Mouse (Mus musculus) neural tube, embryonic 12.5 days (tissue): ENCODE measurements around the gene Prkcz. TPM values are rescaled to one million over a fixed set of nuclear protein-coding genes. Genes with fewer than 3 reads are reported as not detected.

ENCODE experiments used
- ATAC-seq: fragments of 200-750 bp; cut with Nextera tagmentation; 2 replicates; pipeline ENCODE4 v1.8.0; 2017; ENCODE audit warnings: low read depth, mild to moderate bottlenecking, moderate TSS enrichment, moderate library complexity; ENCODE audit not compliant: low FRiP score
- H3K27ac ChIP-seq: fragments of 300-500 bp; sonication (generic); 2 replicates; pipeline ENCODE4 v1.5.1; 2016
- H3K27me3 ChIP-seq: fragments of 300-500 bp; sonication (generic); replicated peaks from 2 replicates; pipeline ENCODE4 v1.6.1; 2016; ENCODE audit warnings: mild to moderate bottlenecking
- H3K36me3 ChIP-seq: fragments of 300-500 bp; sonication (generic); 2 replicates; pipeline ENCODE4 v1.6.1; 2016; ENCODE audit warnings: mild to moderate bottlenecking
- H3K4me1 ChIP-seq: fragments of 300-500 bp; sonication (generic); 2 replicates; pipeline ENCODE4 v1.6.1; 2016
- H3K4me2 ChIP-seq: fragments of 300-500 bp; sonication (generic); replicated peaks from 2 replicates; pipeline ENCODE4 v1.6.1; 2016; ENCODE audit warnings: mild to moderate bottlenecking
- H3K4me3 ChIP-seq: fragments of 300-500 bp; sonication (generic); 2 replicates; pipeline ENCODE4 v1.5.1; 2016
- H3K9ac ChIP-seq: fragments of 300-500 bp; sonication (generic); 2 replicates; pipeline ENCODE4 v1.6.1; 2016; ENCODE audit warnings: mild to moderate bottlenecking
- H3K9me3 ChIP-seq: fragments of 300-500 bp; sonication (generic); 2 replicates; pipeline ENCODE4 v1.6.1; 2016; ENCODE audit warnings: mild to moderate bottlenecking
- WGBS: fragments of 180-500 bp; shearing (Covaris S2); methylation state at CpG from one replicate; pipeline ENCODE4 v1.1.7; 2016; 5-methylcytosine and 5-hydroxymethylcytosine counted together
- polyA plus RNA-seq: library from polyadenylated mRNA; unstranded; fragments of >200 nt; fragmentation: Nextera tagmentation; extraction: Ambion mirVana; gene quantifications from 2 replicates; pipeline ENCODE4 v1.2.1, GENCODE M21; 2016

Prkcz gene
- polyA plus RNA-seq, 1 experiment from 2014 or later, result 35.8 TPM

- WGBS, result 52% methylated on average over 12 of the region's 12 CpGs
- no peak overlapping the region for H3K4me3 ChIP-seq
- 0 out of 2 replicates have a peak overlapping the region, but pooled peaks have one; percentile 15 for H3K27ac ChIP-seq
- ATAC-seq, result no peak
- H3K9ac ChIP-seq, result 0 out of 2 replicates have a peak overlapping the region, but pooled peaks have one; percentile 5
- H3K4me1 ChIP-seq, result peaks cover 88% of the 10 kb centered on the region
- H3K36me3 ChIP-seq, result no peaks in the 10 kb centered on the region
- H3K4me2 ChIP-seq, result peak overlapping the region; percentile 92
- no peaks in the 10 kb centered on the region for H3K9me3 ChIP-seq
- H3K27me3 ChIP-seq, result no peaks in the 10 kb centered on the region
These were observed 143.7 kb downstream of the Prkcz start for GRCm38 (mm10) chr4:155217241-155218103.

GRCm38 (mm10) chr4:155215773-155216630 is 145.2 kb downstream of the Prkcz start:
- ATAC-seq, result no peak
- Histone ChIP-seq H3K4me1 (peaks cover 80% of the 10 kb centered on the region), H3K4me3 (no peak overlapping the region), H3K9ac (peak overlapping the region; percentile 44; the same call in 1 of the 2 replicates), H3K27ac (no peak overlapping the region), H3K9me3 (no peaks in the 10 kb centered on the region), H3K36me3 (peaks cover 9% of the 10 kb centered on the region), H3K27me3 (no peaks in the 10 kb centered on the region), H3K4me2 (peak overlapping the region; percentile 33)
- WGBS, result 57% methylated on average over 12 of the region's 12 CpGs

GRCm38 (mm10) chr4:155215203-155215602 is 146.0 kb downstream of the Prkcz start:
- WGBS, result 54% methylated on average over 9 of the region's 9 CpGs
- Histone ChIP-seq H3K4me1 (peaks cover 75% of the 10 kb centered on the region), H3K4me3 (no peak overlapping the region), H3K9me3 (no peaks in the 10 kb centered on the region), H3K4me2 (peak overlapping the region; percentile 33), H3K27me3 (no peaks in the 10 kb centered on the region), H3K36me3 (peaks cover 14% of the 10 kb centered on the region), H3K27ac (no peak overlapping the region), H3K9ac (no peak overlapping the region)
- no peak for ATAC-seq

- no peak overlapping the region for H3K9ac ChIP-seq
- no peaks in the 10 kb centered on the region for H3K27me3 ChIP-seq
- H3K9me3 ChIP-seq, result no peaks in the 10 kb centered on the region
- no peak overlapping the region for H3K27ac ChIP-seq
- peaks cover 14% of the 10 kb centered on the region for H3K36me3 ChIP-seq
- peak overlapping the region; percentile 33 for H3K4me2 ChIP-seq
- no peak overlapping the region for H3K4me3 ChIP-seq
- peaks cover 73% of the 10 kb centered on the region for H3K4me1 ChIP-seq
- 65% methylated on average over 10 of the region's 10 CpGs for WGBS
- no peak for ATAC-seq
These were observed 146.4 kb downstream of the Prkcz start for GRCm38 (mm10) chr4:155214793-155215192.

GRCm38 (mm10) chr4:155214188-155214587 is 147.0 kb downstream of the Prkcz start:
- Histone ChIP-seq H3K4me3 (no peak overlapping the region), H3K9ac (no peak overlapping the region), H3K36me3 (peaks cover 14% of the 10 kb centered on the region), H3K27me3 (no peaks in the 10 kb centered on the region), H3K27ac (no peak overlapping the region), H3K4me2 (peak overlapping the region; percentile 33), H3K4me1 (peaks cover 69% of the 10 kb centered on the region), H3K9me3 (no peaks in the 10 kb centered on the region)
- WGBS, result 65% methylated on average over 6 of the region's 6 CpGs
- ATAC-seq, result no peak

GRCm38 (mm10) chr4:155213752-155214054 is 147.5 kb downstream of the Prkcz start:
- peak overlapping the region; percentile 33 for H3K4me2 ChIP-seq

GRCm38 (mm10) chr4:155213052-155213751 is 148.0 kb downstream of the Prkcz start:
- Histone ChIP-seq H3K4me3 (no peak overlapping the region), H3K27ac (no peak overlapping the region), H3K4me1 (peaks cover 69% of the 10 kb centered on the region), H3K36me3 (peaks cover 14% of the 10 kb centered on the region), H3K4me2 (peak overlapping the region; percentile 33; the same call in 1 of the 2 replicates), H3K9ac (no peak overlapping the region), H3K27me3 (no peaks in the 10 kb centered on the region), H3K9me3 (no peaks in the 10 kb centered on the region)
- 56% methylated on average over 9 of the region's 9 CpGs for WGBS
- ATAC-seq, result no peak

More at GRCm38 (mm10) chr4:155213752-155214054, 147.5 kb downstream of the Prkcz start:
- H3K27ac ChIP-seq, result no peak overlapping the region
- no peak overlapping the region for H3K9ac ChIP-seq
- ATAC-seq, result no peak
- no peak overlapping the region for H3K4me3 ChIP-seq
- H3K27me3 ChIP-seq, result no peaks in the 10 kb centered on the region
- no peaks in the 10 kb centered on the region for H3K9me3 ChIP-seq
- H3K4me1 ChIP-seq, result peaks cover 69% of the 10 kb centered on the region
- H3K36me3 ChIP-seq, result peaks cover 14% of the 10 kb centered on the region
- whole genome bisulfite sequencing, result 76% methylated on average over 6 of the region's 6 CpGs

Other genes starting within 250 kb of the Prkcz start
- gene Ski, start 138.8 kb downstream of the Prkcz start, polyA plus RNA-seq, result 12.3 and 13.2 TPM in 2 replicates
- gene Faap20, start 111.6 kb downstream of the Prkcz start, polyA plus RNA-seq, result 87.5 and 89.3 TPM in 2 replicates
- 0.34 TPM in 1 of 2 replicates, not detected in the other for gene Gabrd, start 36.8 kb upstream of the Prkcz start, polyA plus RNA-seq
- gene Cfap74, start 47.8 kb upstream of the Prkcz start, polyA plus RNA-seq, result 4.0 and 4.7 TPM in 2 replicates
- gene Tmem52, start 107.8 kb upstream of the Prkcz start, polyA plus RNA-seq, result not detected in 2 replicates
- gene Gnb1, start 130.0 kb upstream of the Prkcz start, polyA plus RNA-seq, result 762 and 837 TPM in 2 replicates
- gene Nadk, start 201.0 kb upstream of the Prkcz start, polyA plus RNA-seq, result 86.9 and 88.2 TPM in 2 replicates
- gene Slc35e2, start 240.1 kb upstream of the Prkcz start, polyA plus RNA-seq, result 16.2 and 16.7 TPM in 2 replicates